Mouse (Mus musculus): ENCODE data around the gene Exoc3l. TPM values are rescaled to one million over a fixed set of nuclear protein-coding genes. Genes with fewer than 3 reads are reported as not detected.

The Exoc3l gene
- polyA plus RNA-seq, 1 experiment from 2014 or later: 6.2 TPM

DNA sequence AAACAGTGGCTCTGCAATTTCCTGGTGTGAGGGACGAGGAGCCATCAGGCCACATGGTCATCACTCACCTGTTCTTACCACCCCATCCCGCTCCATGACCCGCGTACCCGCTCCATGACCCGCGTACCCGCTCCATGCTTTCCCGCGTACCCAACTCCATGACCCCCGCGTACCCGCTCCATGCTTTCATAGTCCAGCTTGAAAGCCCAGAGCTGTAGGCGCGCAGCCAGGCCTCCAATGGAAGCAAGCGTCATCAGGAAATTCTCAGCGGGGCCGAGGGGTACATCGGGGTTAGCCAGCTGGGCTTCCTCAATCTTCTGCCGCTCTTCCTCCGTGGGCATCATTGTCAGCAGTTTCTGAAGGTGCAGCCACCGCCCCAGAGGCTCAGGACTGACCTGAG lies 35.6 kb upstream of the Exoc3l start:
- Histone ChIP-seq H3K9ac (no peak overlapping the region), H3K27me3 (no peaks in the 10 kb centered on the region), H3K9me3 (replicated peaks) (no peaks in the 10 kb centered on the region), H3K27ac (no peak overlapping the region), H3K4me1 (replicated peaks) (peaks cover 30% of the 10 kb centered on the region), H3K4me3 (replicated peaks) (no peak overlapping the region), H3K36me3 (peaks cover 67% of the 10 kb centered on the region), H3K4me2 (no peak overlapping the region)
- 91% methylated on average over 22 of the region's 22 CpGs for WGBS (ENCODE audit: insufficient replicate concordance)
- ATAC-seq (ENCODE audit: low read depth) (no peak), DNase-seq (no peak)

- Histone ChIP-seq H3K9me3 (replicated peaks) (no peaks in the 10 kb centered on the region), H3K27ac (no peak overlapping the region), H3K4me3 (replicated peaks) (no peak overlapping the region), H3K4me1 (replicated peaks) (peaks cover 31% of the 10 kb centered on the region), H3K9ac (no peak overlapping the region), H3K4me2 (no peak overlapping the region), H3K27me3 (no peaks in the 10 kb centered on the region), H3K36me3 (peaks cover 58% of the 10 kb centered on the region)
- 88% methylated on average over 12 of the region's 12 CpGs for WGBS (ENCODE audit: insufficient replicate concordance)
- no peak for ATAC-seq (ENCODE audit: low read depth)
- DNase-seq: no peak
These were observed 34.4 kb upstream of the Exoc3l start for GRCm38 (mm10) chr8:105330325-105330724.

- H3K4me2 ChIP-seq: peak overlapping the region; percentile 77
- H3K36me3 ChIP-seq: peaks cover 42% of the 10 kb centered on the region
- no peak for DNase-seq
- WGBS (ENCODE audit: insufficient replicate concordance): 19% methylated on average over 6 of the region's 6 CpGs
- no peak for ATAC-seq (ENCODE audit: low read depth)
- H3K9me3 ChIP-seq (replicated peaks): no peaks in the 10 kb centered on the region
- peak overlapping the region; percentile 84 for H3K9ac ChIP-seq
- H3K4me1 ChIP-seq (replicated peaks): peaks cover 62% of the 10 kb centered on the region
- H3K27ac ChIP-seq: peak overlapping the region; percentile 97
- H3K27me3 ChIP-seq: no peaks in the 10 kb centered on the region
- H3K4me3 ChIP-seq (replicated peaks): peak overlapping the region; percentile 82
These were observed 31.1 kb upstream of the Exoc3l start for GRCm38 (mm10) chr8:105326968-105327367.

GRCm38 (mm10) chr8:105326141-105326672 lies 30.3 kb upstream of the Exoc3l start, which contains the start of the genes Lrrc29 and Tmem208:
TSS of gene Lrrc29 (minus strand) at chr8:105326278.
TSS of gene Tmem208 (plus strand) at chr8:105326354.
- Histone ChIP-seq H3K4me2 (peak within 1 kb of the TSS; percentile 78), H3K4me3 (replicated peaks) (peak within 1 kb of the TSS; percentile 82), H3K27me3 (no peaks in the 10 kb centered on the region), H3K4me1 (replicated peaks) (peaks cover 66% of the 10 kb centered on the region), H3K9ac (peak within 1 kb of the TSS; percentile 92), H3K36me3 (peaks cover 36% of the 10 kb centered on the region), H3K27ac (peak within 1 kb of the TSS; percentile 97), H3K9me3 (replicated peaks) (no peaks in the 10 kb centered on the region)
- DNase-seq (peak; percentile 97), ATAC-seq (ENCODE audit: low read depth) (peak; percentile 74)
- WGBS (ENCODE audit: insufficient replicate concordance): under 1% methylated on average over 36 of the region's 36 CpGs

DNA sequence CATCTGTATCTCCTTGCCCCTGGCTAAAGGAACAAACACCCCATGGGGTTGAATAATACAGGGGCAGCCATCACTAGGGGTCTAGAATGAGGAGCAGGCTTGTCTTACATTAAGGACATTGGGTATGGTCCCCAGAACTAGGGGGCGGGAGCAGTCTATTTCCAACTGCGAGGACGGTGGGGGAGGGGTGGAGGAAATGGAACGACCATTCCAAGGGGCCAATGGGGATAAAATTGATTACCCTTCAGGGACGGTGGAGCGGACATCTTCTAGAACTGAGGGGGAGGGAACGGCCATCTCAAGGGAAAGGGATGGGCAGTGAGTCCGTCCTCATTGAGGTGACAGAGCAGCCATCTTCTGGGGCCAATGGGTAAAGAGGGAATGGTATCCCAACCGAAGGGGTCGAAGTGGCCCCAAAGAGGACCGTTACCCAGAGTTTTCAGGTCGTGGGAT lies 29.8 kb upstream of the Exoc3l start:
- ATAC-seq (ENCODE audit: low read depth) (peak; percentile 13), DNase-seq (no peak)
- WGBS (ENCODE audit: insufficient replicate concordance): under 1% methylated on average over 12 of the region's 12 CpGs

DNA sequence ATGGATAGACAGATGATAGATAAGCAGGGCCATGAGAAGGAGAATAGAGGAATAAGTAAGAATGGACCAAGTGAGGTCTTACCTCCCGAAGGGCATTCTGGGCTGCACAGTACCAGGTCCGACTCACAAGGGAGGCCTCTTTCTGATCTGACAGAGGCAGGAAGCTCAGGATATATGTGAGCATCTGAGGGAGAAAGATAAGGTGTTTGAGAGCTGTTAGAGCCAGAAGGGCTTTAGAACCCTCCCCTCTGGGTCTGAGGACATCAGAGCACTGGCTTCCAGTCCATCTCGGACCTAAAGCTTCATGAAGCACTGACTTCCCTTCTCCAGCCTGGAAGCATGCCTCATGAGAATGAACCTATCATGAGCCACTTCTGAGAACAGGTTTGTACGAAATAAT lies 27.3 kb upstream of the Exoc3l start:
- ATAC-seq (ENCODE audit: low read depth) (peak; percentile 86), DNase-seq (peak; percentile 73)
- Histone ChIP-seq H3K4me2 (peak overlapping the region; percentile 78), H3K9ac (peak overlapping the region; percentile 72), H3K9me3 (replicated peaks) (no peaks in the 10 kb centered on the region), H3K27ac (peak overlapping the region; percentile 97), H3K4me1 (replicated peaks) (peaks cover 82% of the 10 kb centered on the region), H3K4me3 (replicated peaks) (peak overlapping the region; percentile 82), H3K27me3 (no peaks in the 10 kb centered on the region), H3K36me3 (peaks cover 27% of the 10 kb centered on the region)
- WGBS (ENCODE audit: insufficient replicate concordance): 18% methylated on average over 4 of the region's 4 CpGs

More for the DNA sequence above, 29.8 kb upstream of the Exoc3l start:
- Histone ChIP-seq H3K9ac (peak overlapping the region; percentile 92), H3K27me3 (no peaks in the 10 kb centered on the region), H3K4me2 (peak overlapping the region; percentile 78), H3K36me3 (peaks cover 32% of the 10 kb centered on the region), H3K4me3 (replicated peaks) (peak overlapping the region; percentile 82), H3K4me1 (replicated peaks) (peaks cover 66% of the 10 kb centered on the region), H3K9me3 (replicated peaks) (no peaks in the 10 kb centered on the region), H3K27ac (peak overlapping the region; percentile 97)

DNA sequence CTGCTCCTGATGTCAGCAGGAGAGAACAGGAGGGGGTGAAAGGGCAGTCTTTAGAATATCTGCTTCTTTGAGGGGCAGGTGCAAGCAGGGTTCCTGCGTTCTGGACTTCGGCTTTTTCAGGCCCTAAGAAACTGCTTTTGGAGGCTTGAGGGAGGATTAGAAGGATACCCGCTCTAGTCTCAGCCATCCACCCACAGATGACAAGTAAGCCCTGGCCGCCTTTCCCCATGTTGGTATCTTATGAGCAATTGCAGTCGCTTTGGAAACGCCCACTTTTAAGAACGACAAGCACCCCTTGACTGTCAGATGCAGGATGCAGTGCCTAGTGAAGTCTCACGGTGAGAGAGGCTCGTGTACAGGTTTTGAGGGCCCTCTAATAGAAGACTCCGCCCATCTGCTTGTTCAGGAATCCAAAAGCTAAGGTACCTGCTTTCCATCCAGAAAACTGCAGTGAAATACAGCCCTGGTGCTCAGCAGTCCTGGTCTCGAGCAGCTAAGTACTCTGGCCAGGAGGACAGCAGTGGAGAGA lies 22.8 kb upstream of the Exoc3l start:
- H3K36me3 ChIP-seq: peaks cover 67% of the 10 kb centered on the region
- ATAC-seq (ENCODE audit: low read depth): no peak
- peak overlapping the region; percentile 52; the same call in 1 of the 2 replicates for H3K9ac ChIP-seq
- H3K27ac ChIP-seq: peak overlapping the region; percentile 65; the same call in 1 of the 2 replicates
- H3K9me3 ChIP-seq (replicated peaks): no peaks in the 10 kb centered on the region
- H3K4me3 ChIP-seq (replicated peaks): no peak overlapping the region
- no peak for DNase-seq
- 76% methylated on average over 11 of the region's 11 CpGs for WGBS (ENCODE audit: insufficient replicate concordance)
- no peaks in the 10 kb centered on the region for H3K27me3 ChIP-seq
- H3K4me2 ChIP-seq: no peak overlapping the region
- peaks cover 86% of the 10 kb centered on the region for H3K4me1 ChIP-seq (replicated peaks)

- no peak overlapping the region for H3K4me2 ChIP-seq
- WGBS (ENCODE audit: insufficient replicate concordance): 83% methylated on average over 4 of the region's 4 CpGs
- H3K27ac ChIP-seq: no peak overlapping the region
- peaks cover 74% of the 10 kb centered on the region for H3K36me3 ChIP-seq
- peaks cover 86% of the 10 kb centered on the region for H3K4me1 ChIP-seq (replicated peaks)
- DNase-seq (no peak), ATAC-seq (ENCODE audit: low read depth) (no peak)
- peak overlapping the region; percentile 27 for H3K9ac ChIP-seq
- no peaks in the 10 kb centered on the region for H3K9me3 ChIP-seq (replicated peaks)
- no peak overlapping the region for H3K4me3 ChIP-seq (replicated peaks)
- no peaks in the 10 kb centered on the region for H3K27me3 ChIP-seq
These were observed 22.0 kb upstream of the Exoc3l start for GRCm38 (mm10) chr8:105317941-105318340.

DNA sequence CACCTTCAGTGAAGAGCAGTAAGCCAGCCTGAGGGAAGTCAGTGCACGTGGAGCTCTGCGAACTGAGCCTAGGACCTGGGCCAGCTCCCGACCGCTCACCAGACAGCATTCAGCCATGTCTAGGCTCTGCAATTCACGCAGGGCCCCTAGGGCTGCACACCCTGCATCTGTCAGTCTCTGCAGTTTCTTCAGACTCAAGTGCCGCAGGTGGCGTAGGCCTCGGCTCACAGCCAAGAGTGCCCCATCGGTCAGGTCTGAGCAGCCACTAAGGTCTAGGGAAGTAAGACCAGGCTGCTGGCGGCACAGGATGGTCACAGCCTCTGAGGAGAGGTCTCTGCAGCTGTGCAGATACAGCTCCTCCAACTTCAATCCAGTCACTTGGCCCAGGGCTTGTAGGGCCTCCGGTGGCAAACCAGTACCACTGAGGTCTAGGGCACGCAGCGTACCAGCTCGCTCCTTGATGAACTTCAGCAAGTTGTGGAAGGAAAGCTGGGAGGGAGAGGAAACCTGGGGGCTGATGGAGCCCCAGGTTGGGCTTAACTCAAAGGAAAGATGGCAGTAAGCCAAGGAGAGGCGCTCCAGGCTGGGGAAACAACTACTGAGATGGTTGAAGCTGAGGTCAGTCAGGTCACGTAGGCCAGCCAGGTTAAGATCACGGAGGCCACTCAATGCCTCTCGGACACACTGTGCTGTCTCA lies 19.3 kb upstream of the Exoc3l start:
- H3K9ac ChIP-seq: no peak overlapping the region
- 91% methylated on average over 18 of the region's 18 CpGs for WGBS (ENCODE audit: insufficient replicate concordance)
- H3K4me3 ChIP-seq (replicated peaks): no peak overlapping the region
- H3K9me3 ChIP-seq (replicated peaks): no peaks in the 10 kb centered on the region
- DNase-seq (no peak), ATAC-seq (ENCODE audit: low read depth) (no peak)
- H3K4me2 ChIP-seq: no peak overlapping the region
- peak overlapping the region; percentile 77; the same call in 1 of the 2 replicates for H3K27ac ChIP-seq
- H3K27me3 ChIP-seq: no peaks in the 10 kb centered on the region
- peaks cover 99% of the 10 kb centered on the region for H3K36me3 ChIP-seq
- H3K4me1 ChIP-seq (replicated peaks): peaks cover 84% of the 10 kb centered on the region

- Histone ChIP-seq H3K4me3 (replicated peaks) (peak overlapping the region; percentile 18; the same call in 1 of the 2 replicates), H3K4me1 (replicated peaks) (peaks cover 74% of the 10 kb centered on the region), H3K4me2 (peak overlapping the region; percentile 54), H3K36me3 (peaks cover 99% of the 10 kb centered on the region), H3K27ac (peak overlapping the region; percentile 77), H3K9me3 (replicated peaks) (no peaks in the 10 kb centered on the region), H3K27me3 (no peaks in the 10 kb centered on the region), H3K9ac (peak overlapping the region; percentile 65)
- ATAC-seq (ENCODE audit: low read depth) (peak; percentile 37), DNase-seq (no peak)
- 70% methylated on average over 9 of the region's 9 CpGs for WGBS (ENCODE audit: insufficient replicate concordance)
These were observed 17.9 kb upstream of the Exoc3l start for GRCm38 (mm10) chr8:105313622-105314402.
